Mouse (Mus musculus) adrenal gland, postnatal 36 days (tissue): ENCODE data around the gene Tssk2. TPM values are rescaled to one million over a fixed set of nuclear protein-coding genes. Genes with fewer than 3 reads are reported as not detected.

Source experiments
- DNase-seq, 2 experiments: peaks; one replicate each; pipeline ENCODE4 v3.0.0; 2021; ENCODE audit warnings: mixed read lengths in 1 of 2
- total RNA-seq, 2 experiments: library from RNA; stranded (reverse); gene quantifications; 2 replicates each; pipeline ENCODE4 v1.2.3; 2021

The Tssk2 gene
- total RNA-seq, 2 experiments from 2014 or later, result not detected

DNA sequence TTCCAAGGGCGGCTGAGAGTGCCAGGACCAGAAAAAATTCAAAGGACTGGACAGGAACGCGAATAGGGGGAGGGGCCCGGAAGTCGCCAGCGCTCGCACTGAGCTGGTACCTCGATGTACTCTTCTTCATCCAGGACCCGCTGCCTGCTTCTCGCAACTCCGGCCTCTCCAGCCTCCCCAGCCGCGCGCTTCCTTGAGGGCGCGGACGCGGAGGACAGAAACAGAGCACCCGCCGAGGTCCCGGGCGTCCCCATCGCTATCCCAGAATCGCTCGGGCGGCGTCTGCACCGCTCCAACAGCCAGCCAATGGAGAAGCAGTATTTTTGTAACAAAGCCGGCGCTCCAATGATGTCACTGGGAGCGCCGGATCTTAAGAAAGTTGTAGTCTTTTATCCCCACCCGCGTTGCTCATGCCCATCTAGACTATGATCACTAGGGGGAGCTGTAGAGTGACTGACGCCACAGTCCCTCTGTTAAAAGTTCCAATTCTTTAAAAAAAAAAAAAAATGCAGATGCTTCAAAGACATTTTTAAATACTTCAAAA, 12.7 kb downstream of the Tssk2 start, which contains the start of gene Ess2:
Gene Ess2, minus strand, starts transcription at position 297 of the 544 bp plus-strand sequence.
- DNase-seq, result peak; percentile 91

DNA sequence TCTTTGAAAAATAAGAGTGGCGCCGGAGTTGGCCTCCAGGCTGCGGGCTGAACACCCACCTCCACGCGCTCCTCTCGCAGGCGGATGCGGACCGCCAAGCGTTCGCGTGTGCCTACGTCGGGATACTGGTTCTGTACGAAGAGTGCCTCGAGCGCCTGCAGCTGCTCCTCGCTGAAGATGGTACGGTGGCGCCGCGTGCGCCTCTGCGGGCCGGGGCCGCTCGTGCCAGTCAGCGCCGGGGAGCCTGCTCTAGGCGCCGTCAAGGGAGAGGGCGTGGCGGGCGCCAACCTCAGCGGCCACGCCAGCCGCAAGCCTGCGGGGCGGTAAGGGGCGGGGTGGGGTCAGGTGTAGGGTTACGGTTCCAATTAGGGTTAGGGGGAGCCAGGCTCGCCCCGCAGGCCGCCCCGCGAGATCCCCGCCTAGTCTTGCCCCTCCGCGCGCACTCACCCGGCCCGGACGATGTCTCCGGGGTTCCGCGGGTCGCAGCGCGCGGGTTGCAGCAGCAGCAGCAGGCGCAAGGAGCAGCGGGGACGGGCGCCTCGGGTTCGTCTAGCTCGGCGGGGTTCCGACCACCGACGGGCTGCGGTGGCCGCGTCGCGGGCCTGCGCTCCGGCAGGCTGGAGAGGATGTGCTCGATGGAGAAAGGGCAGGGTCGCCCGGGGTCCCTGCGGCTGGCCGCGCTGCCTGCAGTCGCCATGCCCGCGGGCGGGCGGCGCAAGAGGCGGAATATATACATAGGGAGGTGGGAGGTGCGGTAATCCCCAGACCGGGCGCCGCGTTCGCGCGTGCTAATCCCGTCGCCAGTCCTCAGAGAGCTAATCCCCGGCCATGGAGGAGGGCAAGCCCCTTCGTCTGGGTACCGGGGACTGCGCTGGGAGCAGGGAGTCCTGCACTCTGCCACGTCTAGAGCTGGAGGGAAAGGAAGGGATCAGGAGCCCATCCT, 16.1 kb downstream of the Tssk2 start, which contains the start of gene Gsc2:
Gene Gsc2, minus strand, starts transcription at position 753 of the 943 bp plus-strand sequence.
- peak in 1 of 2 experiments; percentile 44 for DNase-seq

- DNase-seq, result no peak
Measured at GRCm38 (mm10) chr16:17920586-17920985, 22.1 kb downstream of the Tssk2 start.

DNA sequence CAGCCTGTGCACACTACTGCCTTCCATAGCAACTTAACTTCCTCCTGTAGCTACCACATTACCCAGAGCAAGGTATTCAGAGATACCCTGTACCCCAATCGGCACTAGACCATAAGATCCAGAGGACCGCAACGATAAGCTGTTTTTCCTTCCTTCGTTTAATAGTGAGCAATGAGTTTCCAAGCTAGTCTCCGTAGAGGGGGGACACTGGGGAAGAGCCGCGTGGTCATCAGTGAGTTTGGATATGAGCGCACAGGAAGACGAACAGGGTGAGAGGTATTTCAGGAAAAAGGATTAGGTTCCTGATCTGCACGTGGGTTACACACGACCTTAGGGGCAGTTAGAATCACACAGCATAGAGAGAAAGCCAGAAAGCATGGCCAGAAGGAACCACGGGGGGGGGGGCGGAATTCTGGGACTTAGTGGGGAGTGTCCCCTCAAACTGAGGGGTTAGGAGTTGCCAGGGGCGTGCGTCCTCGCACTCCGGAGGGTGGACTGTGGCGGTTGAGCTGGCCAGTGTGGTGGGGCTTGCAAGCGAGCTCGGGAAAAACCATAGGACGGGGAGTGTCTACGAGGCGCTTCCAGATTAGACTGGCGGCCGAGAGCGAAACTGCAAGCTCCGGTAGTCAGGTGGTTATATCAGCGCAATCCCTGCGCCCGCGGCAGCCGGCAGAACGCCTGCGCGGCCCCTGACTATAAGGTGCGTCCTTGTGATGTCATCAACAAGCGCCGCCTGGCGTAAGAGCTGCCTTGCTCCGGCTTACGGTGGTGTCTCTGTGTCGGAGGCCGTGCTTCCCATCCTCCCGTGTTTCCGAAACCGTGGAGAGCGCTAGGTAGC, 23.1 kb downstream of the Tssk2 start:
- peak; percentile 95 to 96 for DNase-seq

GRCm38 (mm10) chr16:17922163-17922538, 23.7 kb downstream of the Tssk2 start:
- DNase-seq, result peak in 1 of 2 experiments; percentile 44

DNA sequence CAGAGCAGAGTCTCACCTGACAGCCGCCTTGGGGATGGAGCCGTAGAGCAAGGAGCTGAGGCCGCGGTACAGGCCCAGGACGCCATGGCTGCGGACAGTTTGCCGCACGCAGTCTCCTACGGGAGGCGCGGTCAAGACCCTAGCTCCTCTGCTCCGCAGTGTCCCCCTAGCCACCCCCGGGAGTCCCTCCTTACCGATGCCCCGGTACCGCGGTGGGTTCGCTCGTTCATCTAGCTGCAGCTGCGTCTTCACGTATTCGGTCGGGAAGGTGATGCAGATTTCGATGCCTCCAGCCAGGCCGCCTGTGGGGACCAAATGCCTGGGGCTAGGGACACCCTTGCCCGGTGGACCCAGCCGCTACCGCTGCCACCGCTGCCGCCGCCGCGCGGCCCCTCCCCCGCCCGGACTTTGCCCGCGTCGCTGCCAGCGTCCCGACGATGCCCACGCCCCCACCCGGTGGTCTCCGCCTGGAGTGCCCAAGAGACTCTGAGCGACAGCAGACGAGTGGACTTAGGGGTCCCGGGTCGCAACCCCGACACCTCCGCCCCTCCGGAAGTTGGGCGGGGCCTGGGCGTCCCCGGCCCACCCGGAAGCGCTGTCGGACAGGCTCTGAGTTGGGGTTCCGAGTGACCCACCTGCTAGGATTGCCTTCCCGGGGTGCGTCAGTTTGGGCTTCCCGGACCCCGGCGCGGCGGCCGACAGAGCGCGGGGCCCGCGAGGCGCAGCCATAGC, 29.1 kb downstream of the Tssk2 start:
- peak; percentile 50 to 72 for DNase-seq

- DNase-seq, result peak; percentile 90 to 92
Measured at GRCm38 (mm10) chr16:17928087-17928580, 29.7 kb downstream of the Tssk2 start, which contains the start of gene Slc25a1. Gene Slc25a1 (minus strand): TSS chr16:17928219.

GRCm38 (mm10) chr16:17928627-17929104, 30.2 kb downstream of the Tssk2 start:
- DNase-seq, result peak; percentile 75 to 85

DNA sequence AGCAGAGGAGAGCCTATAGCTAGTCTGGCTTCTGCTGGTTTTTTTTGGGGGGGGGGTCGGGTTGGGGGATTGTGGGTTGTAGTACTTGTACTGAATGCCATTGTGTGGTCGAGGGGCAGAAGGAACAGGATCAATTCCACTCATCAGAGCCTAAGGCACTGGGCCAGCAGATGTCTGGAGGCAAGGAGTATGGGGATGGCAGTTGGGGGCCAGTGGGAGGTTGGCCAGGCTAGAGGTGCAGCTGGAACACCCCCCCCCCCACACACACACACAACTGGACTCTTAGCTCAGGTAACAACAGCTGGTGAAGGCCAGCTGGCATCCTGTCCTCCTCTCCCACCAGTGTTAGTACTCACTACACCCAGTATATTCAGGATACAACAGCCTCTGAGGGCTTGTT, 30.8 kb downstream of the Tssk2 start:
- DNase-seq, result no peak

DNA sequence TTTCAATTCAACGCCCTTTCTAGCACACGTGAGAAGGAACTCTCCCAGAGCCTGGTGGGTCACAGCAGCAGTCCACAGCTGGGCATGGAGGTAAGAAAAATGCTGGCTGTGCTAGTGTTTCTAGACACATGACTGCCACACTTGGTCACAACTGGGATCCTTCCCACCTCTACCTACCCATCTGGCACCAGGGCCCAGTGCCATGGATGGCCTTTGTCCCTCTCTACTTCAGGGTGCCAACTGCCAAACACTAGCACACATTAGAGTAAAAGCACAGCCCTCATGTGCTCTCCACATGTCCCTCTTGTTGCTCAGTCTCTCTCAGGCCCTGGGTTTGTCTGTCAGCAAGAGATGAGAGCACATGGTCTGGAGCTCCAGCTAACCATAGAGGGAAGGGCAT, 31.2 kb downstream of the Tssk2 start:
- no peak for DNase-seq

DNA sequence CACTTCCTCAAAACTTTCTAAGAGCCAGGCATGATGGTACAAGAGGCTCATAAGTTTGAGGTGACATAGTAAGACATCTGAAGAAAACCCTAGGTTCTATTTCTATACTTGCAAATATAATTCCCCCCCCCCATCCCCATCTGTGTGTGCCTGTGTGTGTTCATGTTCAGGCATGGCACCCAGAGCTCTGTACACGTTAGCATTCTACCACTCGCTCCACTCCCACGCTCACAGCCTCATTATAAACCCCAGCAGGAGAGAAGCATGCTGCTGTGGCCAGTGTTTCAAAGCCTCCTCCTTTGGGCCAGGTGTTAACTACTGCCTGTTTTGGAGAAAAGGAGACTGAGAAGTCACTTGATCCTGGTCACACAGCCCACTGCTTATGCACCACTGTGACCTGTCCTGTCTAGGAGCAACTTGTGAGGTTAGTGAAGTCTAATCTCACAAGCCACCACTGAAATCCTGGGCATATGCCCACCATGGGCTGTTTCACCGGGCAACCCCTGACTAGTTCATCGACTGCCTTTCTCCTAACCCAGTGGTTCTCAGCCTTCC, 33.5 kb downstream of the Tssk2 start:
- no peak for DNase-seq

GRCm38 (mm10) chr16:17933594-17934444, 35.4 kb downstream of the Tssk2 start:
- DNase-seq, result no peak

GRCm38 (mm10) chr16:17934445-17934910, 36.0 kb downstream of the Tssk2 start:
- DNase-seq, result peak in 1 of 2 experiments; percentile 47

- DNase-seq, result peak; percentile 15 to 46
Measured at GRCm38 (mm10) chr16:17936776-17937175, 38.3 kb downstream of the Tssk2 start.

GRCm38 (mm10) chr16:17938187-17938586, 39.8 kb downstream of the Tssk2 start:
- DNase-seq, result no peak

GRCm38 (mm10) chr16:17938821-17939220, 40.4 kb downstream of the Tssk2 start:
- peak; percentile 78 to 87 for DNase-seq

DNA sequence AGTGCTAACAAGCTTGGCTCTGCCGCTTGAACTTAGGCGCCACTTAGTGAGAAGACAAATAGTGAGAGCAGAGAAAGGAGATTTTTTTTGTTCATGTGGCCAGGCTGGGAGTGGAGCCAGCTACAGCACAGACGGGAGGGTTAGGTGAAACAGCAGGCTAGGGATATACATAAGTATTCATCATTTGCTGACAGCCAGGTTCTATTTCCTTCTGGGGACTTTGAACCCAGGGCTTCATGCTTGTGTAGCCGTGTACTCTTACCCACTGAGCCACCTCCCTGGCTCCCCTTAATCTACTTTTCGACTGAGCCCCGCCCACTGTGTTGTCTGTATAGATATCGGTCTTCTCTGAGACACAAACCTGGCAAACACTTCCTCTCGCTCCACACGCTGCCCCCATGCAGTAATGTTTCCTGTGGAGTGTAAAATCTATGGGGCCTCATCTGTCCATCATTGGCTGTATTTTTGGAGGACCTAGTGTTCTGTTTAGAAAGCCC, 40.9 kb downstream of the Tssk2 start:
- no peak for DNase-seq

- DNase-seq, result no peak
Measured at GRCm38 (mm10) chr16:17943466-17943865, 45.0 kb downstream of the Tssk2 start.

GRCm38 (mm10) chr16:17945081-17945831, 46.8 kb downstream of the Tssk2 start:
- DNase-seq, result no peak
